Mouse (Mus musculus) kidney, postnatal 10 days (tissue): ENCODE data around the gene Cd7.
A peak's percentile ranks its signal among the peaks of the same experiment; 100 is the strongest.
"Not testable (repeated sequence)": the region's sequence is repeated elsewhere in the genome, so short reads cannot be mapped to it uniquely, and the experiment has no call there.

ENCODE experiments used
- DNase-seq: peaks from one replicate; pipeline ENCODE4 v3.0.0; 2021; ENCODE audit warnings: mixed read lengths

Cd7 gene

GRCm38 (mm10) chr11:121039302-121039701, at the start of gene Cd7:
Cd7 (minus strand) TSS chr11:121039418.
- no peak for DNase-seq

- DNase-seq = no peak
These were observed 49.8 kb upstream of the Cd7 start for GRCm38 (mm10) chr11:121088997-121089396.

GRCm38 (mm10) chr11:121086296-121086695, 47.1 kb upstream of the Cd7 start:
- DNase-seq = no peak

GRCm38 (mm10) chr11:121085181-121085580, 46.0 kb upstream of the Cd7 start:
- no peak for DNase-seq

- no peak for DNase-seq
These were observed 43.8 kb upstream of the Cd7 start for GRCm38 (mm10) chr11:121082857-121083500.

- no peak for DNase-seq
These were observed 43.0 kb upstream of the Cd7 start for GRCm38 (mm10) chr11:121082250-121082649.

GRCm38 (mm10) chr11:121081120-121081519, 41.9 kb upstream of the Cd7 start, which contains the start of gene Sectm1a:
Sectm1a (minus strand) TSS chr11:121081220.
- no peak for DNase-seq

- DNase-seq = no peak
These were observed 41.1 kb upstream of the Cd7 start for GRCm38 (mm10) chr11:121080330-121080729.

GRCm38 (mm10) chr11:121075655-121076054, 36.4 kb upstream of the Cd7 start:
- DNase-seq = no peak

GRCm38 (mm10) chr11:121069662-121070061, 30.4 kb upstream of the Cd7 start:
- not testable (repeated sequence) for DNase-seq

GRCm38 (mm10) chr11:121067895-121068294, 28.7 kb upstream of the Cd7 start:
- DNase-seq = no peak

GRCm38 (mm10) chr11:121064197-121064596, 25.0 kb upstream of the Cd7 start:
- peak; percentile 30 for DNase-seq

- DNase-seq = no peak
These were observed 24.2 kb upstream of the Cd7 start, which contains the start of gene Sectm1b for GRCm38 (mm10) chr11:121063379-121063778. Sectm1b (minus strand) TSS chr11:121063569.

GRCm38 (mm10) chr11:121061615-121062014, 22.4 kb upstream of the Cd7 start:
- DNase-seq = no peak

GRCm38 (mm10) chr11:121060401-121061067, 21.3 kb upstream of the Cd7 start:
- not testable (repeated sequence) for DNase-seq

- DNase-seq = no peak
These were observed 20.3 kb upstream of the Cd7 start for GRCm38 (mm10) chr11:121059471-121059870.

- peak; percentile 30 for DNase-seq
These were observed 19.7 kb upstream of the Cd7 start for GRCm38 (mm10) chr11:121058956-121059355.

- peak; percentile 74 for DNase-seq
These were observed 18.9 kb upstream of the Cd7 start for GRCm38 (mm10) chr11:121058122-121058521.

- peak; percentile 70 for DNase-seq
These were observed 17.5 kb upstream of the Cd7 start for GRCm38 (mm10) chr11:121056536-121057236.

- DNase-seq = peak; percentile 92
These were observed 14.3 kb upstream of the Cd7 start for GRCm38 (mm10) chr11:121053536-121053935.

- DNase-seq = peak; percentile 39
These were observed 13.2 kb upstream of the Cd7 start for GRCm38 (mm10) chr11:121052387-121052786.

GRCm38 (mm10) chr11:121051793-121052192, 12.6 kb upstream of the Cd7 start:
- peak; percentile 32 for DNase-seq

- DNase-seq = no peak
These were observed 10.6 kb upstream of the Cd7 start for GRCm38 (mm10) chr11:121049840-121050239.
